Mouse (Mus musculus): Measurements from ENCODE around the gene Spink8.
A peak's percentile ranks its signal among the peaks of the same experiment; 100 is the strongest.

The Spink8 gene

GRCm38 (mm10) chr9:109870983-109871572 is 59.0 kb downstream of the Spink8 start:
- DNase-seq, result no peak

- peak; percentile 99 for DNase-seq
These were observed 63.0 kb downstream of the Spink8 start, which contains the start of gene Cdc25a for GRCm38 (mm10) chr9:109874797-109875691. Cdc25a (plus strand) TSS chr9:109875579.

GRCm38 (mm10) chr9:109875695-109876601 is 63.9 kb downstream of the Spink8 start:
- peak; percentile 84 for DNase-seq

Measured in kidney, postnatal 10 days (tissue).